Mouse (Mus musculus): ENCODE data around the gene Ncapg2. TPM values are rescaled to one million over a fixed set of nuclear protein-coding genes. Genes with fewer than 3 reads are reported as not detected.

The Ncapg2 gene
- total RNA-seq, 1 experiment from 2014 or later = 21.8 TPM

Other genes with a start within 250 kb of the Ncapg2 start
- 10.1 and 13.1 TPM in 2 replicates for gene Wdr60, start 142.4 kb upstream of the Ncapg2 start, total RNA-seq (2021)
- gene Gm11027, start 130.0 kb upstream of the Ncapg2 start, total RNA-seq (2021) = not detected in 2 replicates
- gene Esyt2, start 124.2 kb upstream of the Ncapg2 start, total RNA-seq (2021) = 55.1 and 62.1 TPM in 2 replicates
- gene Ptprn2, start 80.3 kb downstream of the Ncapg2 start, total RNA-seq (2021) = 15.4 and 17.8 TPM in 2 replicates

All from adrenal gland, postnatal 14 days (tissue).